Mouse (Mus musculus): Measurements from ENCODE around the gene Srgap3. TPM values are rescaled to one million over a fixed set of nuclear protein-coding genes. Genes with fewer than 3 reads are reported as not detected.

The Srgap3 gene
- polyA plus RNA-seq, 1 experiment from 2014 or later = 6.5 TPM

- H3K9ac ChIP-seq = no peak overlapping the region
- H3K27ac ChIP-seq = no peak overlapping the region
- 93% methylated on average over 6 of the region's 6 CpGs for WGBS
- H3K27me3 ChIP-seq = no peaks in the 10 kb centered on the region
- peaks cover 15% of the 10 kb centered on the region for H3K4me1 ChIP-seq
- H3K9me3 ChIP-seq = no peaks in the 10 kb centered on the region
- H3K36me3 ChIP-seq = no peaks in the 10 kb centered on the region
- H3K4me3 ChIP-seq = no peak overlapping the region
- no peak for ATAC-seq (ENCODE audit: insufficient number of reproducible peaks, insufficient read depth, low FRiP score, low TSS enrichment, low read depth)
- H3K4me2 ChIP-seq = no peak overlapping the region
These were observed 121.4 kb downstream of the Srgap3 start for GRCm38 (mm10) chr6:112825657-112826056.

GRCm38 (mm10) chr6:112823096-112823495 is 124.0 kb downstream of the Srgap3 start:
- 78% methylated on average over 6 of the region's 6 CpGs for WGBS
- Histone ChIP-seq H3K4me3 (no peak overlapping the region), H3K9me3 (no peaks in the 10 kb centered on the region), H3K4me2 (no peak overlapping the region), H3K27me3 (no peaks in the 10 kb centered on the region), H3K27ac (0 out of 2 replicates have a peak overlapping the region, but pooled peaks have one; percentile 34), H3K4me1 (0 out of 2 replicates have a peak, but pooled peaks cover 5% of the 10 kb centered on the region), H3K36me3 (no peaks in the 10 kb centered on the region), H3K9ac (no peak overlapping the region)
- ATAC-seq (ENCODE audit: insufficient number of reproducible peaks, insufficient read depth, low FRiP score, low TSS enrichment, low read depth) = no peak

- no peak overlapping the region for H3K4me3 ChIP-seq
- no peak overlapping the region for H3K4me2 ChIP-seq
- 0 out of 2 replicates have a peak, but pooled peaks cover 5% of the 10 kb centered on the region for H3K4me1 ChIP-seq
- no peaks in the 10 kb centered on the region for H3K27me3 ChIP-seq
- H3K27ac ChIP-seq = no peak overlapping the region
- ATAC-seq (ENCODE audit: insufficient number of reproducible peaks, insufficient read depth, low FRiP score, low TSS enrichment, low read depth) = no peak
- no peaks in the 10 kb centered on the region for H3K36me3 ChIP-seq
- H3K9ac ChIP-seq = no peak overlapping the region
- no peaks in the 10 kb centered on the region for H3K9me3 ChIP-seq
- WGBS = 53% methylated on average over 8 of the region's 8 CpGs
These were observed 126.6 kb downstream of the Srgap3 start for GRCm38 (mm10) chr6:112820298-112820992.

- no peak overlapping the region for H3K27ac ChIP-seq
- ATAC-seq (ENCODE audit: insufficient number of reproducible peaks, insufficient read depth, low FRiP score, low TSS enrichment, low read depth) = no peak
- H3K4me2 ChIP-seq = no peak overlapping the region
- no peaks in the 10 kb centered on the region for H3K36me3 ChIP-seq
- H3K4me1 ChIP-seq = peaks cover 13% of the 10 kb centered on the region
- WGBS = 89% methylated on average over 7 of the region's 7 CpGs
- H3K9me3 ChIP-seq = no peaks in the 10 kb centered on the region
- no peaks in the 10 kb centered on the region for H3K27me3 ChIP-seq
- H3K9ac ChIP-seq = no peak overlapping the region
- H3K4me3 ChIP-seq = no peak overlapping the region
These were observed 128.6 kb downstream of the Srgap3 start for GRCm38 (mm10) chr6:112818403-112818901.

GRCm38 (mm10) chr6:112815604-112816003 is 131.5 kb downstream of the Srgap3 start:
- H3K9me3 ChIP-seq = no peaks in the 10 kb centered on the region
- ATAC-seq (ENCODE audit: insufficient number of reproducible peaks, insufficient read depth, low FRiP score, low TSS enrichment, low read depth) = no peak
- H3K36me3 ChIP-seq = no peaks in the 10 kb centered on the region
- 57% methylated on average over 6 of the region's 6 CpGs for WGBS
- H3K4me1 ChIP-seq = peaks cover 8% of the 10 kb centered on the region
- H3K27me3 ChIP-seq = no peaks in the 10 kb centered on the region
- H3K4me2 ChIP-seq = no peak overlapping the region
- H3K9ac ChIP-seq = no peak overlapping the region
- H3K27ac ChIP-seq = no peak overlapping the region
- no peak overlapping the region for H3K4me3 ChIP-seq

GRCm38 (mm10) chr6:112814525-112815086 is 132.5 kb downstream of the Srgap3 start:
- ATAC-seq (ENCODE audit: insufficient number of reproducible peaks, insufficient read depth, low FRiP score, low TSS enrichment, low read depth) = no peak
- Histone ChIP-seq H3K9ac (no peak overlapping the region), H3K4me1 (peaks cover 13% of the 10 kb centered on the region), H3K9me3 (no peaks in the 10 kb centered on the region), H3K4me3 (no peak overlapping the region), H3K36me3 (no peaks in the 10 kb centered on the region), H3K27ac (no peak overlapping the region), H3K27me3 (no peaks in the 10 kb centered on the region), H3K4me2 (no peak overlapping the region)
- 32% methylated on average over 5 of the region's 5 CpGs for WGBS

- H3K9me3 ChIP-seq = no peaks in the 10 kb centered on the region
- no peak overlapping the region for H3K27ac ChIP-seq
- H3K27me3 ChIP-seq = no peaks in the 10 kb centered on the region
- no peak overlapping the region for H3K4me3 ChIP-seq
- H3K4me1 ChIP-seq = peaks cover 15% of the 10 kb centered on the region
- no peak overlapping the region for H3K9ac ChIP-seq
- no peaks in the 10 kb centered on the region for H3K36me3 ChIP-seq
- WGBS = 97% methylated on average over 7 of the region's 7 CpGs
- no peak for ATAC-seq (ENCODE audit: insufficient number of reproducible peaks, insufficient read depth, low FRiP score, low TSS enrichment, low read depth)
- H3K4me2 ChIP-seq = no peak overlapping the region
These were observed 134.2 kb downstream of the Srgap3 start for GRCm38 (mm10) chr6:112812884-112813283.

GRCm38 (mm10) chr6:112810521-112810830 is 136.6 kb downstream of the Srgap3 start:
- ATAC-seq (ENCODE audit: insufficient number of reproducible peaks, insufficient read depth, low FRiP score, low TSS enrichment, low read depth) = no peak
- H3K9ac ChIP-seq = no peak overlapping the region
- no peaks in the 10 kb centered on the region for H3K9me3 ChIP-seq
- 81% methylated on average over 4 of the region's 4 CpGs for WGBS
- H3K36me3 ChIP-seq = no peaks in the 10 kb centered on the region
- no peak overlapping the region for H3K4me3 ChIP-seq
- H3K4me1 ChIP-seq = peaks cover 15% of the 10 kb centered on the region
- no peaks in the 10 kb centered on the region for H3K27me3 ChIP-seq
- H3K4me2 ChIP-seq = no peak overlapping the region
- H3K27ac ChIP-seq = no peak overlapping the region

- Histone ChIP-seq H3K4me1 (peaks cover 13% of the 10 kb centered on the region), H3K9me3 (no peaks in the 10 kb centered on the region), H3K36me3 (no peaks in the 10 kb centered on the region), H3K4me2 (no peak overlapping the region), H3K27me3 (no peaks in the 10 kb centered on the region), H3K27ac (peak overlapping the region; percentile 22; the same call in 1 of the 2 replicates), H3K9ac (no peak overlapping the region), H3K4me3 (no peak overlapping the region)
- ATAC-seq (ENCODE audit: insufficient number of reproducible peaks, insufficient read depth, low FRiP score, low TSS enrichment, low read depth) = no peak
- 45% methylated on average over 15 of the region's 15 CpGs for WGBS
These were observed 137.2 kb downstream of the Srgap3 start for GRCm38 (mm10) chr6:112809658-112810520.

- no peak overlapping the region for H3K9ac ChIP-seq
- no peak overlapping the region for H3K27ac ChIP-seq
- no peak overlapping the region for H3K4me2 ChIP-seq
- 82% methylated on average over 9 of the region's 9 CpGs for WGBS
- no peaks in the 10 kb centered on the region for H3K36me3 ChIP-seq
- no peaks in the 10 kb centered on the region for H3K9me3 ChIP-seq
- no peak for ATAC-seq (ENCODE audit: insufficient number of reproducible peaks, insufficient read depth, low FRiP score, low TSS enrichment, low read depth)
- no peak overlapping the region for H3K4me3 ChIP-seq
- peaks cover 7% of the 10 kb centered on the region; the same call in 1 of the 2 replicates for H3K4me1 ChIP-seq
- no peaks in the 10 kb centered on the region for H3K27me3 ChIP-seq
These were observed 138.3 kb downstream of the Srgap3 start for GRCm38 (mm10) chr6:112808738-112809137.

- H3K36me3 ChIP-seq = no peaks in the 10 kb centered on the region
- 78% methylated on average over 3 of the region's 3 CpGs for WGBS
- no peaks in the 10 kb centered on the region for H3K9me3 ChIP-seq
- no peaks in the 10 kb centered on the region for H3K27me3 ChIP-seq
- H3K4me2 ChIP-seq = no peak overlapping the region
- no peaks in the 10 kb centered on the region for H3K4me1 ChIP-seq
- no peak overlapping the region for H3K9ac ChIP-seq
- no peak overlapping the region for H3K4me3 ChIP-seq
- H3K27ac ChIP-seq = no peak overlapping the region
- ATAC-seq (ENCODE audit: insufficient number of reproducible peaks, insufficient read depth, low FRiP score, low TSS enrichment, low read depth) = no peak
These were observed 145.1 kb downstream of the Srgap3 start for GRCm38 (mm10) chr6:112801917-112802316.

Data from embryonic facial prominence, embryonic 13.5 days (tissue).